Mouse (Mus musculus): ENCODE results near the gene Rpa1.
A peak's percentile ranks its signal among the peaks of the same experiment; 100 is the strongest.
"Not testable (repeated sequence)": the region's sequence is repeated elsewhere in the genome, so short reads cannot be mapped to it uniquely, and the experiment has no call there.

Rpa1 gene

GRCm38 (mm10) chr11:75319246-75319645, 28.9 kb downstream of the Rpa1 start:
- no peak for DNase-seq (ENCODE audit: low spot score)

GRCm38 (mm10) chr11:75318351-75319221, 29.5 kb downstream of the Rpa1 start:
- no peak for DNase-seq (ENCODE audit: low spot score)

- no peak for DNase-seq (ENCODE audit: low spot score)
These were observed 34.3 kb downstream of the Rpa1 start for GRCm38 (mm10) chr11:75313834-75314233.

- DNase-seq (ENCODE audit: low spot score): peak; percentile 30
These were observed 36.4 kb downstream of the Rpa1 start for GRCm38 (mm10) chr11:75311751-75312150.

- DNase-seq (ENCODE audit: low spot score): no peak
These were observed 37.3 kb downstream of the Rpa1 start for GRCm38 (mm10) chr11:75310813-75311212.

- no peak for DNase-seq (ENCODE audit: low spot score)
These were observed 39.5 kb downstream of the Rpa1 start for GRCm38 (mm10) chr11:75308650-75309049.

- no peak for DNase-seq (ENCODE audit: low spot score)
These were observed 43.3 kb downstream of the Rpa1 start for GRCm38 (mm10) chr11:75304797-75305196.

- DNase-seq (ENCODE audit: low spot score): peak; percentile 12
These were observed 47.2 kb downstream of the Rpa1 start for GRCm38 (mm10) chr11:75300954-75301353.

- DNase-seq (ENCODE audit: low spot score): peak; percentile 66
These were observed 48.3 kb downstream of the Rpa1 start for GRCm38 (mm10) chr11:75299786-75300185.

GRCm38 (mm10) chr11:75298491-75298890, 49.6 kb downstream of the Rpa1 start:
- peak; percentile 46 for DNase-seq (ENCODE audit: low spot score)

GRCm38 (mm10) chr11:75297631-75298030, 50.5 kb downstream of the Rpa1 start:
- no peak for DNase-seq (ENCODE audit: low spot score)

GRCm38 (mm10) chr11:75296406-75297005, 51.6 kb downstream of the Rpa1 start:
- DNase-seq (ENCODE audit: low spot score): no peak

GRCm38 (mm10) chr11:75295534-75295933, 52.6 kb downstream of the Rpa1 start:
- DNase-seq (ENCODE audit: low spot score): not testable (repeated sequence)

GRCm38 (mm10) chr11:75294862-75295261, 53.3 kb downstream of the Rpa1 start:
- no peak for DNase-seq (ENCODE audit: low spot score)

GRCm38 (mm10) chr11:75293852-75294361, 54.2 kb downstream of the Rpa1 start:
- DNase-seq (ENCODE audit: low spot score): peak; percentile 34

- DNase-seq (ENCODE audit: low spot score): no peak
These were observed 55.8 kb downstream of the Rpa1 start for GRCm38 (mm10) chr11:75292281-75292680.

- DNase-seq (ENCODE audit: low spot score): no peak
These were observed 56.5 kb downstream of the Rpa1 start for GRCm38 (mm10) chr11:75291389-75292215.

- DNase-seq (ENCODE audit: low spot score): peak; percentile 88
These were observed 57.4 kb downstream of the Rpa1 start for GRCm38 (mm10) chr11:75290566-75291271.

- no peak for DNase-seq (ENCODE audit: low spot score)
These were observed 59.0 kb downstream of the Rpa1 start for GRCm38 (mm10) chr11:75289120-75289519.

GRCm38 (mm10) chr11:75288517-75288916, 59.6 kb downstream of the Rpa1 start:
- no peak for DNase-seq (ENCODE audit: low spot score)

GRCm38 (mm10) chr11:75287940-75288339, 60.2 kb downstream of the Rpa1 start:
- DNase-seq (ENCODE audit: low spot score): no peak

- DNase-seq (ENCODE audit: low spot score): no peak
These were observed 61.3 kb downstream of the Rpa1 start for GRCm38 (mm10) chr11:75286868-75287267.

Data from MN1 (cell line).